In genomic region chr5:105483632-105484031, GRCm38 (mm10) we compare ENCODE assay signal across 19 mouse cellular contexts.
"Had no signal": no experiment of that assay in that cellular context is flagged by ENCODE, and none has a peak within 500 bp of the region (broad histone marks: within the 10 kb centered on the region; RNA-seq: fewer than 3 reads in every experiment).

No protein-coding gene starts in this region.

- H3K27ac ChIP-seq: kidney, embryonic 15.5 days; limb, embryonic 12.5 days; limb, embryonic 15.5 days; liver, embryonic 14.5 days; midbrain, embryonic 10.5 days; midbrain, embryonic 13.5 days; neural tube, embryonic 13.5 days had no signal

- H3K4me2 ChIP-seq: kidney, embryonic 15.5 days; limb, embryonic 12.5 days; limb, embryonic 15.5 days; liver, embryonic 11.5 days; lung, embryonic 14.5 days; midbrain, embryonic 13.5 days; neural tube, embryonic 13.5 days had no signal

- H3K9me3 ChIP-seq: limb, embryonic 15.5 days; midbrain, embryonic 13.5 days; neural tube, embryonic 13.5 days had no signal

- H3K9ac ChIP-seq: kidney, embryonic 15.5 days; limb, embryonic 12.5 days; limb, embryonic 15.5 days; liver, embryonic 14.5 days; liver, postnatal 0 days; lung, embryonic 14.5 days; midbrain, embryonic 13.5 days; neural tube, embryonic 13.5 days had no signal

- ATAC-seq: liver, postnatal 0 days; lung, postnatal 0 days; midbrain, embryonic 13.5 days; midbrain, embryonic 16.5 days had no signal

- H3K27me3 ChIP-seq: kidney, embryonic 15.5 days; limb, embryonic 15.5 days; megakaryocyte, embryonic 14.5 days; midbrain, embryonic 13.5 days; neural tube, embryonic 13.5 days had no signal

- DNase-seq: kidney, adult 8-10 months; kidney, postnatal 10 days; kidney, postnatal 36 days; liver, postnatal 0 days; lung, embryonic 14.5 days; thymus, adult 2 months; thymus, postnatal 14 days had no signal

- H3K4me1 ChIP-seq: kidney, embryonic 15.5 days; limb, embryonic 12.5 days; limb, embryonic 15.5 days; midbrain, embryonic 10.5 days; midbrain, embryonic 13.5 days; neural tube, embryonic 13.5 days had no signal

- H3K4me3 ChIP-seq: kidney, embryonic 15.5 days; limb, embryonic 12.5 days; limb, embryonic 15.5 days; megakaryocyte, embryonic 14.5 days; midbrain, embryonic 10.5 days; midbrain, embryonic 13.5 days; myocyte; neural tube, embryonic 13.5 days had no signal
